ENCODE assay signal across 8 mouse cellular contexts in the genomic region with DNA sequence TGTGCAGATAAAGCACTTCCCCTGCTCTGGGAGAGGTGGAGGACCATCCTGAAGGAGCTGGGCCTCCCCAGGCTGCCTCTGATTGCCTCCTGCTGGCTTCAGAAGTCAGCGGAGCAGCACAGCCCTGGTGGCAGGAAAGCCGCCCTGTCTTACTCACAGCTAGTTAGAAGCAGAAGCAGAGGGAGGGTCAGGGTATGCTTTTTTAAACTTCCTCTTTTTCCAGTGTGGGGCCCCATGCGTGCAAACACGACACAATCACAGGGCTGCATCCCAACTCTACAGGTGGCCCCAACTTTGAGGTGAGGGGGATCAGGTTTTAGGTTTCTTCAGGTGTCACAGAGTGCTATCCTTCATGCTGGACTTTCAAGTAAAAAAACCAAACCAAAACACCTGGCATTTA. TPM values are rescaled to one million over a fixed set of nuclear protein-coding genes. Genes with fewer than 3 reads are reported as not detected.
DNase-seq lines count a peak whose midpoint lies in the region; ATAC-seq and TF ChIP-seq lines count a peak whose summit lies in the region.

No protein-coding gene starts in this region.

- peak overlapping the region; percentile 34; the same call in 1 of the 2 replicates for H3K4me2 ChIP-seq in heart, postnatal 0 days (ENCODE audit: low read depth, low read length)
- no peak overlapping the region for H3K4me2 ChIP-seq in stomach, embryonic 15.5 days
- no peak overlapping the region for H3K4me2 ChIP-seq in forebrain, postnatal 0 days (ENCODE audit: low read depth)

- H3K4me1 ChIP-seq in heart, postnatal 0 days (ENCODE audit: control insufficient read depth, insufficient read depth), result peaks cover 81% of the 10 kb centered on the region
- H3K4me1 ChIP-seq in stomach, embryonic 15.5 days, result peaks cover 57% of the 10 kb centered on the region
- H3K4me1 ChIP-seq in forebrain, postnatal 0 days (ENCODE audit: insufficient read depth), result peaks cover 3% of the 10 kb centered on the region; the same call in 1 of the 2 replicates

- H3K36me3 ChIP-seq in heart, postnatal 0 days (replicated peaks; ENCODE audit: control insufficient read depth, insufficient read depth, low read length), result no peaks in the 10 kb centered on the region
- 0 out of 2 replicates have a peak, but pooled peaks cover 2% of the 10 kb centered on the region for H3K36me3 ChIP-seq in stomach, embryonic 15.5 days
- peaks cover 3% of the 10 kb centered on the region; the same call in 1 of the 2 replicates for H3K36me3 ChIP-seq in forebrain, postnatal 0 days (ENCODE audit: insufficient read depth)

- peak overlapping the region; percentile 96 for H3K27ac ChIP-seq in heart, postnatal 0 days (ENCODE audit: low read depth)
- H3K27ac ChIP-seq in stomach, embryonic 15.5 days, result peak overlapping the region; percentile 41; the same call in 1 of the 2 replicates
- H3K27ac ChIP-seq in forebrain, postnatal 0 days (ENCODE audit: low read depth, low read length), result no peak overlapping the region

- no peaks in the 10 kb centered on the region for H3K27me3 ChIP-seq in heart, postnatal 0 days (ENCODE audit: control insufficient read depth, insufficient read depth, low read length)
- H3K27me3 ChIP-seq in stomach, embryonic 15.5 days (replicated peaks), result no peaks in the 10 kb centered on the region
- no peaks in the 10 kb centered on the region for H3K27me3 ChIP-seq in forebrain, postnatal 0 days (ENCODE audit: insufficient read depth, low read length)

- peak overlapping the region; percentile 24 for H3K9ac ChIP-seq in heart, postnatal 0 days (replicated peaks; ENCODE audit: low read depth, low read length)
- no peak overlapping the region for H3K9ac ChIP-seq in stomach, embryonic 15.5 days
- no peak overlapping the region for H3K9ac ChIP-seq in forebrain, postnatal 0 days

- no peak for ATAC-seq in heart, postnatal 0 days (ENCODE audit: insufficient read depth, low read depth)
- ATAC-seq in stomach, embryonic 15.5 days (ENCODE audit: insufficient read depth, low FRiP score, low read depth), result 0 out of 2 replicates have a peak, but pooled peaks have one; percentile 9
- no peak for ATAC-seq in forebrain, postnatal 0 days

- WGBS in heart, postnatal 0 days, result 34% methylated on average over 4 of the region's 4 CpGs
- 45% methylated on average over 4 of the region's 4 CpGs for WGBS in stomach, embryonic 15.5 days
- 50% methylated on average over 4 of the region's 4 CpGs for WGBS in forebrain, postnatal 0 days

- DNase-seq in gastrocnemius, adult 18-20 months (ENCODE audit: low spot score), result peak; percentile 51
- DNase-seq in gastrocnemius, postnatal 4 days (ENCODE audit: low spot score in 2 of 2), result no peak
- DNase-seq in B cell, adult 2 months, result peak; percentile 75 to 79
- DNase-seq in heart, postnatal 0 days (ENCODE audit: low spot score), result no peak
- DNase-seq in lung, adult 18-20 months, result peak; percentile 69 to 71
- no peak for DNase-seq in right cerebral cortex, adult 18-20 months
- DNase-seq in forebrain, postnatal 0 days, result no peak

- peak; percentile 28 for TF ChIP-seq CTCF in heart, postnatal 0 days (IDR thresholded peaks at IDR 0.05; ENCODE audit: low read depth)
- TF ChIP-seq CTCF in forebrain, postnatal 0 days (IDR thresholded peaks at IDR 0.05; ENCODE audit: low read depth), result no peak

- H3K4me3 ChIP-seq in heart, postnatal 0 days (ENCODE audit: low read depth, low read length), result no peak overlapping the region
- no peak overlapping the region for H3K4me3 ChIP-seq in stomach, embryonic 15.5 days (replicated peaks)
- no peak overlapping the region for H3K4me3 ChIP-seq in forebrain, postnatal 0 days (ENCODE audit: low read depth, low read length)

- H3K9me3 ChIP-seq in heart, postnatal 0 days (replicated peaks; ENCODE audit: control insufficient read depth, low read length), result no peaks in the 10 kb centered on the region
- no peaks in the 10 kb centered on the region for H3K9me3 ChIP-seq in stomach, embryonic 15.5 days
- H3K9me3 ChIP-seq in forebrain, postnatal 0 days (ENCODE audit: low read length), result no peaks in the 10 kb centered on the region

- TF ChIP-seq EP300 in heart, postnatal 0 days (IDR thresholded peaks at IDR 0.05; ENCODE audit: low read depth), result no peak

RNA-seq across cellular contexts. Expression of a gene that starts 5.7 kb away (rescaled TPM):
- not detected for total RNA-seq in gastrocnemius, adult 18-20 months (2021)
- total RNA-seq in gastrocnemius, postnatal 4 days (2021), result not detected
- not detected in 2 replicates for total RNA-seq in heart, postnatal 0 days (2014; rRNA removed; ENCODE audit: low replicate concordance)
- 0.11 and 0.15 TPM in 2 replicates for polyA plus RNA-seq in heart, postnatal 0 days (2015; fragmentation: Nextera tagmentation; extraction: Ambion mirVana)
- 0.17 TPM in 1 of 2 replicates, not detected in the other for polyA plus RNA-seq in stomach, embryonic 15.5 days (2015; fragmentation: Nextera tagmentation; extraction: Ambion mirVana)
- total RNA-seq in forebrain, postnatal 0 days (2014; rRNA removed), result not detected in 2 replicates
- not detected in 2 replicates for polyA plus RNA-seq in forebrain, postnatal 0 days (2015; fragmentation: Nextera tagmentation; extraction: Ambion mirVana)

RNA-seq across cellular contexts. Expression of a gene that starts 27.8 kb away (rescaled TPM):
- total RNA-seq in gastrocnemius, adult 18-20 months (2021), result 10 to 100 TPM; 33.3 to 55.3 TPM
- 10 to 100 TPM; 41.3 to 46.0 TPM for total RNA-seq in gastrocnemius, postnatal 4 days (2021)
- total RNA-seq in heart, postnatal 0 days (2014; rRNA removed; ENCODE audit: low replicate concordance), result 40.7 and 47.4 TPM in 2 replicates
- 26.0 and 26.5 TPM in 2 replicates for polyA plus RNA-seq in heart, postnatal 0 days (2015; fragmentation: Nextera tagmentation; extraction: Ambion mirVana)
- 31.0 and 32.3 TPM in 2 replicates for polyA plus RNA-seq in stomach, embryonic 15.5 days (2015; fragmentation: Nextera tagmentation; extraction: Ambion mirVana)
- 25.5 and 32.0 TPM in 2 replicates for total RNA-seq in forebrain, postnatal 0 days (2014; rRNA removed)
- polyA plus RNA-seq in forebrain, postnatal 0 days (2015; fragmentation: Nextera tagmentation; extraction: Ambion mirVana), result 24.8 and 32.0 TPM in 2 replicates

Comparison
In these comparisons a context has a peak if more than half of its experiments do, and no peak if none do; other contexts are left out.
1. DNase-seq: peak in gastrocnemius, adult 18-20 months (single experiment), B cell, adult 2 months (2 of 2) and lung, adult 18-20 months (2 of 2); none in gastrocnemius, postnatal 4 days (0 of 2), heart, postnatal 0 days (single experiment), right cerebral cortex, adult 18-20 months (single experiment) and forebrain, postnatal 0 days (single experiment).